Mouse (Mus musculus): Measurements from ENCODE around the gene Lyzl6. TPM values are rescaled to one million over a fixed set of nuclear protein-coding genes. Genes with fewer than 3 reads are reported as not detected.

Gene Lyzl6
- polyA plus RNA-seq, 1 experiment from 2014 or later = not detected

DNA sequence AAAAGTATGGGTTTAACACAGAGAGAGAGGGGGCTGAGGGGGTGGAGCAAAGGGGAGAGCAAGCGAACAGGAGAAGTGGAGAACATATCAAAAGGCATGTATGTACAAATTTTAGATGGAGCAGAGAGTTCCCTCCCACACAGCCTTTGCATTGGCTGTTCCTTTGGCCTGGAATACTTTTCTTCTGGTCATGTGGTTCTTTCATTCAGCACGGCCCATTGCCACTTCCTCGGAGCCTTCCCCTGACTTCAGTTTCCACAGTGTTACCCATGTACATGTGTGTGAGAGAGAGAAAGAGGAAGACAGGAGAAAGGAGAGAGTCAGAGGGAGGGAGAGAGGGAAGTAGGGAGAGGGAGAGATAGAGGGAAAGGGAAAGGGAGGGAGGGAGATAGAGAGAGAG is 3.2 kb downstream of the Lyzl6 start:
- H3K27me3 ChIP-seq (ENCODE audit: control insufficient read depth, insufficient read depth, low read length) = no peaks in the 10 kb centered on the region
- 88% methylated on average over 3 of the region's 3 CpGs for WGBS
- ATAC-seq (ENCODE audit: insufficient read depth, low FRiP score, low TSS enrichment) = no peak
- no peaks in the 10 kb centered on the region for H3K9me3 ChIP-seq (ENCODE audit: control insufficient read depth, low read length)
- no peaks in the 10 kb centered on the region for H3K4me1 ChIP-seq (ENCODE audit: control insufficient read depth, insufficient read depth, low read length)
- no peak overlapping the region for H3K9ac ChIP-seq (ENCODE audit: low read length)
- no peak overlapping the region for H3K4me3 ChIP-seq (ENCODE audit: low read depth, low read length)
- no peak overlapping the region for H3K27ac ChIP-seq (ENCODE audit: low read depth, low read length)
- DNase-seq (ENCODE audit: low spot score) = no peak
- H3K4me2 ChIP-seq (ENCODE audit: low read depth) = no peak overlapping the region
- no peaks in the 10 kb centered on the region for H3K36me3 ChIP-seq (ENCODE audit: control insufficient read depth, insufficient read depth, low read length)

DNA sequence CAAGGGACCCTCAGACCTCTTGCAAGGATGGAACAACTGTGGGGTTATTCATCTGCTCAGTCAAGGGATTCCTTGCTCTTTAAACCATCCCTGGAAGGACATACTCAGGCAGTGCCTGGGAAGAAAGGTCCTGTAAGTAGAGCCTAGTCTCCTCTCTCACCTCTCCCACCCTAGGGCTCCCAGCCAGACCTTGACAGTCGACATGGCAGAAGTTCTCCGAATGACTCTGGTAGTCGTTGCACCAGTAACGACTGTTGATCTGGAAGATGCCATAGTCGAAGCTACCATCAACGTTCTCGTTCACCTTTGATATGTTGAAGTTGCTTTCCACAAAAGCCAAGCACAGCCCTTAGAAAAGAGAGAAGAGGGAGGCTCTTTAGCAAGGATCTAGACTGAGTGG is 3.9 kb downstream of the Lyzl6 start:
- ATAC-seq (ENCODE audit: insufficient read depth, low FRiP score, low TSS enrichment) (no peak), DNase-seq (ENCODE audit: low spot score) (no peak)
- no peak overlapping the region for H3K9ac ChIP-seq (ENCODE audit: low read length)
- no peak overlapping the region for H3K4me2 ChIP-seq (ENCODE audit: low read depth)
- 89% methylated on average over 7 of the region's 7 CpGs for WGBS
- H3K4me1 ChIP-seq (ENCODE audit: control insufficient read depth, insufficient read depth, low read length) = no peaks in the 10 kb centered on the region
- H3K27ac ChIP-seq (ENCODE audit: low read depth, low read length) = no peak overlapping the region
- H3K4me3 ChIP-seq (ENCODE audit: low read depth, low read length) = no peak overlapping the region
- H3K9me3 ChIP-seq (ENCODE audit: control insufficient read depth, low read length) = no peaks in the 10 kb centered on the region
- H3K27me3 ChIP-seq (ENCODE audit: control insufficient read depth, insufficient read depth, low read length) = no peaks in the 10 kb centered on the region
- no peaks in the 10 kb centered on the region for H3K36me3 ChIP-seq (ENCODE audit: control insufficient read depth, insufficient read depth, low read length)

DNA sequence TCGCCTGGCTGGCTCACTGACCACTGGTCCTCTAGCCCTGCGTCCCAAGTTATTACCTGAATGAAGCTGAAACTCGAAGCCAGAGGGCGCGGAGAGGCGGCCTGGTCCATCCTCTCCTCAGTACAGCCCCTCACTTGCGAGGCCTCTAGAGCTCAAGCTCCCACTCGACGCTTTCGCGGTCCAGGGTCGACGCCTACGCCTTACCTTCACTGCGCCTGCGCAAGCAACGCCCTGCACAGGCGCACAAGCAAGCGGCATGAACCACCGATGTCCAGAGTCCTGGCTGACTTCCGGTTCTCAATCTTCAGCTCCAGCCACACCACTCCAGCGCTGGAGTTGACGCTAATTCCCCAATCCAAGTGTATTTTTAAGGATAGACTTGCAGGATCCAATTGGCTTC is 11.2 kb downstream of the Lyzl6 start:
- DNase-seq (ENCODE audit: low spot score) = no peak
- WGBS = 82% methylated on average over 23 of the region's 23 CpGs

DNA sequence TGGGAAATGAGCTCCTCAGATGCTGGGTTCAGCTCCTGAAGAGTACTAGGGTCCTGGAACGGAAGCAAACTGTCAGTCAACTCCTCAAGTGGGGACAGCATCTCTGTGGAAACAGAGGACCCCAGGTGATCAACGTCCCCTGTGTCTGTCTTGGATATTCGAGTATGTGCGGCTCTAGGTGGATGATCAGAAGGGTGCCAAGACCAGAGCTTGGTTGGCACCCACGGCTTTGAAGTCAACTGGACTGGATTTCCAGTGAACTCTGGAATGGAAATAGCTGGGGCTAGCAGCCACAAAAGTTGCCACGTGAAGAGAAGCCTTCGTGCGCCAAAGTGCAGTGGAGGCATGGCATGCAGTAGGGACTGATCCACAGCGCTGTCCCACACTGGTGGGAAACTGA is 17.6 kb downstream of the Lyzl6 start, which contains the start of gene Gm884:
Gene Gm884 (minus strand): TSS at position 101 of the 400 bp plus-strand sequence.
- no peak within 1 kb of the TSS for H3K4me2 ChIP-seq (ENCODE audit: low read depth)
- no peaks in the 10 kb centered on the region for H3K36me3 ChIP-seq (ENCODE audit: control insufficient read depth, insufficient read depth, low read length)
- DNase-seq (ENCODE audit: low spot score) (no peak), ATAC-seq (ENCODE audit: insufficient read depth, low FRiP score, low TSS enrichment) (no peak)
- no peak within 1 kb of the TSS for H3K4me3 ChIP-seq (ENCODE audit: low read depth, low read length)
- WGBS = 86% methylated on average over 9 of the region's 9 CpGs
- no peaks in the 10 kb centered on the region for H3K4me1 ChIP-seq (ENCODE audit: control insufficient read depth, insufficient read depth, low read length)
- H3K27me3 ChIP-seq (ENCODE audit: control insufficient read depth, insufficient read depth, low read length) = no peaks in the 10 kb centered on the region
- no peak within 1 kb of the TSS for H3K9ac ChIP-seq (ENCODE audit: low read length)
- no peaks in the 10 kb centered on the region for H3K9me3 ChIP-seq (ENCODE audit: control insufficient read depth, low read length)
- no peak within 1 kb of the TSS for H3K27ac ChIP-seq (ENCODE audit: low read depth, low read length)

More for the DNA sequence above, 11.2 kb downstream of the Lyzl6 start:
- H3K4me1 ChIP-seq (ENCODE audit: control insufficient read depth, insufficient read depth, low read length) = no peaks in the 10 kb centered on the region
- no peak for ATAC-seq (ENCODE audit: insufficient read depth, low FRiP score, low TSS enrichment)
- no peak overlapping the region for H3K27ac ChIP-seq (ENCODE audit: low read depth, low read length)
- no peak overlapping the region for H3K9ac ChIP-seq (ENCODE audit: low read length)
- H3K27me3 ChIP-seq (ENCODE audit: control insufficient read depth, insufficient read depth, low read length) = no peaks in the 10 kb centered on the region
- H3K36me3 ChIP-seq (ENCODE audit: control insufficient read depth, insufficient read depth, low read length) = no peaks in the 10 kb centered on the region
- H3K4me2 ChIP-seq (ENCODE audit: low read depth) = no peak overlapping the region
- no peak overlapping the region for H3K4me3 ChIP-seq (ENCODE audit: low read depth, low read length)
- H3K9me3 ChIP-seq (ENCODE audit: control insufficient read depth, low read length) = no peaks in the 10 kb centered on the region

DNA sequence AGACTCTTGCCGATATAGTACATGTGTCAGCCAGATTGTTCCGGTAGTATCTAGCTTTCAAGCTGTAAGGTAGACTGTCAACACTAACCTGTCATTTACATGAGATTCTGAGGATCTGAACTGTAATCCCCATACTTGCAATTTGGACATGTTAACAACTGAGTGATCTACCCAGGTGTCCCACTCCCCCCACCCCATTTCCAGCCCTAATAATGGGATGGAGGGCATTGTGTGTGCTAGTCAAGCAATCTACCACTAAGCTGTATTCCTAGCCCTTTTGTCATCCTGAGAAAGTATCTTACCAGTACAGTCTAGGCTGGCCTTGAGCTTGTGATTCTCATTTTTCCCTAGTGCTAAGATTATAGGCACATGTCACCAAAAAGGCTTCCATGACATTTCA is 27.9 kb downstream of the Lyzl6 start:
- Histone ChIP-seq H3K4me1 (ENCODE audit: control insufficient read depth, insufficient read depth, low read length) (no peaks in the 10 kb centered on the region), H3K4me2 (ENCODE audit: low read depth) (no peak overlapping the region), H3K9ac (ENCODE audit: low read length) (no peak overlapping the region), H3K27me3 (ENCODE audit: control insufficient read depth, insufficient read depth, low read length) (no peaks in the 10 kb centered on the region), H3K4me3 (ENCODE audit: low read depth, low read length) (no peak overlapping the region), H3K27ac (ENCODE audit: low read depth, low read length) (no peak overlapping the region), H3K9me3 (ENCODE audit: control insufficient read depth, low read length) (no peaks in the 10 kb centered on the region), H3K36me3 (ENCODE audit: control insufficient read depth, insufficient read depth, low read length) (no peaks in the 10 kb centered on the region)
- ATAC-seq (ENCODE audit: insufficient read depth, low FRiP score, low TSS enrichment) (no peak), DNase-seq (ENCODE audit: low spot score) (no peak)
- WGBS = 96% methylated on average over 2 of the region's 2 CpGs

DNA sequence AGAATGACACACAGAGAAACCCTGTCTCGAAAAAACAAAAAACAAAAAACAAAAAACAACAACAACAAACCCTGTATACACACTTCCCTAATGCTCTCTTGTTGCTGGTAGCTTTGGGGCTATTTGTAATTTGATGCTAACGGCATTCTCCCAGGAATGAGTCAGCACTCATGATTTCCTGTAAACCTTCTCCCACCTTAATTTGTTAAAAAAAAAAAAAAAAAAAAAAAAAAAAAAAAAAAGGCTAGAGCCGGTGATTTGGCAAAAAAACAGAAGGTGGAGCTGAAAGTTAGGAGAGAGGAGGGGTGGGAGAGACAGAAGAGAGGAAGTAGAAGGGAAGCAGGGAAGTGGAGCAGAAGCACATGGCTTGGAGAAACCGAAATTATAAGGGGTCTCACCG is 32.1 kb downstream of the Lyzl6 start:
- Histone ChIP-seq H3K4me2 (ENCODE audit: low read depth) (no peak overlapping the region), H3K4me1 (ENCODE audit: control insufficient read depth, insufficient read depth, low read length) (no peaks in the 10 kb centered on the region), H3K36me3 (ENCODE audit: control insufficient read depth, insufficient read depth, low read length) (no peaks in the 10 kb centered on the region), H3K27ac (ENCODE audit: low read depth, low read length) (no peak overlapping the region), H3K27me3 (ENCODE audit: control insufficient read depth, insufficient read depth, low read length) (no peaks in the 10 kb centered on the region), H3K4me3 (ENCODE audit: low read depth, low read length) (no peak overlapping the region), H3K9me3 (ENCODE audit: control insufficient read depth, low read length) (no peaks in the 10 kb centered on the region), H3K9ac (ENCODE audit: low read length) (no peak overlapping the region)
- ATAC-seq (ENCODE audit: insufficient read depth, low FRiP score, low TSS enrichment) = no peak
- WGBS = 76% methylated on average over 5 of the region's 5 CpGs
- no peak for DNase-seq (ENCODE audit: low spot score)

Other genes with a start within 250 kb of the Lyzl6 start
- 10.0 and 10.5 TPM in 2 replicates for gene Plekhm1, start 226.2 kb downstream of the Lyzl6 start, polyA plus RNA-seq (2014; fragmentation: Nextera tagmentation; extraction: Ambion mirVana)
- gene Lrrc37a, start 134.3 kb downstream of the Lyzl6 start, polyA plus RNA-seq (2014; fragmentation: Nextera tagmentation; extraction: Ambion mirVana) = not detected in 2 replicates
- not detected in 2 replicates for gene Gm884, start 17.8 kb downstream of the Lyzl6 start, polyA plus RNA-seq (2014; fragmentation: Nextera tagmentation; extraction: Ambion mirVana)
- 0.31 TPM in 1 of 2 replicates, not detected in the other for gene Rprml, start 10.7 kb upstream of the Lyzl6 start, polyA plus RNA-seq (2014; fragmentation: Nextera tagmentation; extraction: Ambion mirVana)
- 90.3 and 93.2 TPM in 2 replicates for gene Gosr2, start 59.0 kb upstream of the Lyzl6 start, polyA plus RNA-seq (2014; fragmentation: Nextera tagmentation; extraction: Ambion mirVana)
- gene Wnt9b, start 110.9 kb upstream of the Lyzl6 start, polyA plus RNA-seq (2014; fragmentation: Nextera tagmentation; extraction: Ambion mirVana) = 0.82 and 0.95 TPM in 2 replicates
- 8.0 TPM in 2 replicates for gene Wnt3, start 135.3 kb upstream of the Lyzl6 start, polyA plus RNA-seq (2014; fragmentation: Nextera tagmentation; extraction: Ambion mirVana)

Data from neural tube, embryonic 11.5 days (tissue).